Mouse (Mus musculus) lung, embryonic 14.5 days (tissue): ENCODE results near the gene Hccs. TPM values are rescaled to one million over a fixed set of nuclear protein-coding genes. Genes with fewer than 3 reads are reported as not detected.

Source experiments
- ATAC-seq: fragments of 200-750 bp; cut with Nextera tagmentation; 2 replicates; pipeline ENCODE4 v1.8.0; 2017; ENCODE audit warnings: mild to moderate bottlenecking, moderate TSS enrichment, moderate library complexity; ENCODE audit not compliant: insufficient read depth
- DNase-seq: peaks from one replicate; pipeline ENCODE4 v3.0.0-alpha.2; 2015
- H3K27ac ChIP-seq: fragments of 300-500 bp; sonication (generic); 2 replicates; pipeline ENCODE4 v1.5.1; 2014; ENCODE audit warnings: low read depth, mild to moderate bottlenecking, moderate library complexity
- H3K27me3 ChIP-seq: fragments of 300-500 bp; sonication (generic); 2 replicates; pipeline ENCODE4 v1.6.1; 2014; ENCODE audit warnings: low read length, control low read depth; ENCODE audit not compliant: insufficient read depth
- H3K36me3 ChIP-seq: fragments of 300-500 bp; sonication (generic); 2 replicates; pipeline ENCODE4 v1.6.1; 2014; ENCODE audit warnings: control low read depth; ENCODE audit not compliant: insufficient read depth
- H3K4me1 ChIP-seq: fragments of 300-500 bp; sonication (generic); 2 replicates; pipeline ENCODE4 v1.6.1; 2014; ENCODE audit warnings: antibody characterized with exemption, control low read depth; ENCODE audit not compliant: insufficient read depth
- H3K4me2 ChIP-seq: fragments of 300-500 bp; sonication (generic); 2 replicates; pipeline ENCODE4 v1.6.1; 2014; ENCODE audit warnings: mild to moderate bottlenecking
- H3K4me3 ChIP-seq: fragments of 300-500 bp; sonication (generic); 2 replicates; pipeline ENCODE4 v1.5.1; 2014; ENCODE audit warnings: low read depth, low read length
- H3K9ac ChIP-seq: fragments of 300-500 bp; sonication (generic); 2 replicates; pipeline ENCODE4 v1.6.1; 2014
- H3K9me3 ChIP-seq: fragments of 300-500 bp; sonication (generic); 2 replicates; pipeline ENCODE4 v1.6.1; 2016; ENCODE audit warnings: low read depth, low read length, control low read depth
- CTCF ChIP-seq: IDR thresholded peaks from 2 replicates; pipeline ENCODE4 v1.5.1; 2016; ENCODE audit warnings: antibody characterized with exemption, low read depth
- WGBS: fragments of 180-500 bp; shearing (Covaris S2); extraction: QIAGEN DNeasy Blood & Tissue Kit; methylation state at CpG from one replicate; pipeline ENCODE4 v1.1.7; 2014; 5-methylcytosine and 5-hydroxymethylcytosine counted together
- polyA plus RNA-seq: library from polyadenylated mRNA; unstranded; fragments of >200 nt; fragmentation: Nextera tagmentation; extraction: Ambion mirVana; gene quantifications from 2 replicates; pipeline ENCODE4 v1.2.1, GENCODE M21; 2014

Gene Hccs
- polyA plus RNA-seq, 1 experiment from 2014 or later: 30.2 TPM

DNA sequence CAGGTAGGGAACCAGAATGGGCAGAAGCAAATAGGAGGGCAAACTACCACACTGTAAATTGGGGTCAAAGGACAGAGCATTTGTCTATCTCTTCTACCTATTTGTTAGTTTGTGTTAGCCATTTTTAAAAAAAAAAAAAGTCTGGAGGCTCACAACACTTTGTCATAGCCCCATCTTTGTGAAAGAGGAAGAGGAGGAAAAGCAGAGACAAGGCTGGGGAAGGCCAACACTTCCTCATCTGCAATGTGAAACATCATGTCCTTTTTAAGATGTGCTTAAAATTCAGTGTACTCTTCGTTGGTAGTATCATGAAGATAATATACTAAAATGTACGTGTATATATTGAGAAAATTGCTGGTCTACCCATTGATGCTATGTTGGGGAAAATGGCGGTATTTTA, 59.1 kb downstream of the Hccs start:
- Histone ChIP-seq H3K27ac (no peak overlapping the region), H3K36me3 (no peaks in the 10 kb centered on the region), H3K9ac (no peak overlapping the region), H3K4me2 (no peak overlapping the region), H3K27me3 (no peaks in the 10 kb centered on the region), H3K4me3 (no peak overlapping the region), H3K4me1 (no peaks in the 10 kb centered on the region), H3K9me3 (no peaks in the 10 kb centered on the region)
- no peak for ATAC-seq
- TF ChIP-seq CTCF: no peak
- 80% methylated on average over 3 of the region's 3 CpGs for WGBS
- no peak for DNase-seq

DNA sequence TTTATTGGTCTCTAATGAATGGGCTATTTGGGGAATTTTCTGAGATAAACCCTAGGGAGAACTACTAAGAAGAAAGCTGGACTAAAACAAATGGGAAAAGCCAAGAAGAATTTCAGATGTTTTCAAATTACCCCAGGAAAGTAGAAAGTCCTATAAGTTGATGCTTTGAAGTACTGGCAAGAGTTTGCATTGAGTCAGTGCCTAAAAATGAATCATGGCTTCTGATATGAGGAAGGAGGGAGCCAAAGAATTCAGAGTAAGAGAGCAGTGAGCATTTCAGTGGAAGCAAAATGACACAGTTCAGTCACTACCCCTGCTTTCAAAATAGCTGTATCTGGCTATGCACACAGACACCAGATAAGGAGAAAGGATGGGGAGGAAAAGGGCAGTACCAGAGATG, 63.4 kb downstream of the Hccs start:
- Histone ChIP-seq H3K4me1 (no peaks in the 10 kb centered on the region), H3K4me3 (no peak overlapping the region), H3K9me3 (no peaks in the 10 kb centered on the region), H3K4me2 (no peak overlapping the region), H3K9ac (no peak overlapping the region), H3K36me3 (no peaks in the 10 kb centered on the region), H3K27me3 (no peaks in the 10 kb centered on the region), H3K27ac (no peak overlapping the region)
- ATAC-seq: no peak
- TF ChIP-seq CTCF: no peak
- DNase-seq: no peak

DNA sequence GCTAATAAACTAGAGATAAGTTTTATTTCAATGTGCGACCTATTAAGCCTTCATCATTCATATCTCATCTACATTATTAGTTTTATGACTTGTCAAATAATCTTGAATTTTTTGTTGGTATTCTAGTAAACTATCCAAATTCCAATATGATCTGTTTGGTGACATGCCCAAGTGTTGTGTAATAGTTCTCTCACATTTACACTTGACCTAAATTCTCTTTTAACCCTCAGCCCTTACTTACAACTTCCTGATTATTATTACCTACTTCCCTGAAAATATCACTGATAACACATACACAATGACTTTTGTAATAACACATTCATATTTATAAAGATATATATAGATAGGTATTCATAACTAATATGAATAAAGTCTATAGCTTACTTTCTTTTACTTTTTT, 64.3 kb downstream of the Hccs start:
- no peaks in the 10 kb centered on the region for H3K36me3 ChIP-seq
- DNase-seq: no peak
- WGBS: 48% methylated on average over 1 of the region's 1 CpGs
- no peaks in the 10 kb centered on the region for H3K27me3 ChIP-seq
- H3K4me3 ChIP-seq: no peak overlapping the region
- no peak for ATAC-seq
- TF ChIP-seq CTCF: no peak
- no peak overlapping the region for H3K4me2 ChIP-seq
- no peaks in the 10 kb centered on the region for H3K9me3 ChIP-seq
- no peak overlapping the region for H3K9ac ChIP-seq
- H3K27ac ChIP-seq: no peak overlapping the region
- no peaks in the 10 kb centered on the region for H3K4me1 ChIP-seq

DNA sequence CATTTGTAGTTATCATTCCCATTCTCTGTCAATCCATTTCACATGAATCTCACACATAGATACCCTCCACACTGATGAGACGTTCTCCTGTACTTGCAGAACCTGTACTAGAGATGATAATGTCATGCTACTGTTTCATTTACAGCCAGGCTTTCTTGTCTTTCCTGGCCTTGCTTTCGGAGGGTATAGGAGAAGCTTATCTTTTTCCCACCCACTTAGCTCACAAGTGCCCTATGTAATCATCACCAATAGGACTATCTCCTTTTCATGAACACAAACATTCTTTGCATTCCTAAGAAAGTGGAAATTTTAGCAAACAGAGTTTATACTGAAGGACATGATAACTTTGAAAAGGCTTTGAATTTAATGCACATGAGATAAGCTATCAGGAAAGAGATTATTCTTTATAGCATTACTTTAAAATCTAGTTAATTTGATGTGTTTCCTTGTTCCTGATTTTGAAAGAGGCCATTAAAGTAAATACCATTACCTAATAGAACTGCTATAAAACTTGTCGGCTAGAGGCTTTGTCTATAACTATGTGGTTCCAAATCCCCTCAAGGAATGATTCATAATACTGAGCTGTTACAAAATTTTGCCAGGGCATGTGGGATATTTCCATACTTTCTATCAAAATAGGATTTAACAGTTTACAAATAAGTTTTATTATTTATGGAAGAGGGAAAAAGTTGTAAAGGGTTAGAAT, 97.7 kb downstream of the Hccs start:
- no peak for ATAC-seq
- Histone ChIP-seq H3K9ac (no peak overlapping the region), H3K9me3 (no peaks in the 10 kb centered on the region), H3K27me3 (no peaks in the 10 kb centered on the region), H3K4me1 (no peaks in the 10 kb centered on the region), H3K27ac (no peak overlapping the region), H3K4me3 (no peak overlapping the region), H3K4me2 (no peak overlapping the region), H3K36me3 (no peaks in the 10 kb centered on the region)
- TF ChIP-seq CTCF: no peak
- 29% methylated on average over 3 of the region's 3 CpGs for WGBS
- no peak for DNase-seq

DNA sequence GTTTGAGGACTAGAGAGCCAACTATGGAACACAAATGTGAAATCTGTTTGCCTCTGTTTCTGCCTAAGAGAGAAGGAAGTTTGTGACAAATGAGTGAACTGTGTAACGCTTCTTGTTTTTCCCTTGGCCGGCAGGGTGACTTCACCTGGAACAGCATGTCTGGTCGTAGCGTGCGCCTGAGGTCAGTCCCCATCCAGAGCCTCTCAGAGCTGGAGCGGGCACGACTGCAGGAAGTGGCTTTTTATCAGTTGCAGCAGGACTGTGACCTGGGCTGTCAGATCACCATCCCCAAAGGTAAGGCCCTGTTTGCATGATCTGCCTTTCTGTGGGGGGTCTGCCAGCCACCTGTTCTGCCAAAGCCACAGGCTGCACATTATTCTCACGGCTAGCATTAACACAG, 100.1 kb downstream of the Hccs start:
- WGBS: 56% methylated on average over 8 of the region's 8 CpGs
- no peaks in the 10 kb centered on the region for H3K27me3 ChIP-seq
- H3K9ac ChIP-seq: no peak overlapping the region
- no peak for ATAC-seq
- H3K4me3 ChIP-seq: no peak overlapping the region
- H3K4me1 ChIP-seq: no peaks in the 10 kb centered on the region
- no peaks in the 10 kb centered on the region for H3K36me3 ChIP-seq
- H3K4me2 ChIP-seq: no peak overlapping the region
- no peak for TF ChIP-seq CTCF
- H3K27ac ChIP-seq: no peak overlapping the region
- H3K9me3 ChIP-seq: no peaks in the 10 kb centered on the region
- DNase-seq: no peak

GRCm38 (mm10) chrX:169210019-169210418, 110.2 kb downstream of the Hccs start:
- ATAC-seq (no peak), DNase-seq (no peak)
- Histone ChIP-seq H3K4me1 (no peaks in the 10 kb centered on the region), H3K9me3 (no peaks in the 10 kb centered on the region), H3K36me3 (no peaks in the 10 kb centered on the region), H3K9ac (no peak overlapping the region), H3K27me3 (no peaks in the 10 kb centered on the region), H3K27ac (no peak overlapping the region), H3K4me3 (no peak overlapping the region), H3K4me2 (no peak overlapping the region)
- no peak for TF ChIP-seq CTCF
- WGBS: 64% methylated on average over 3 of the region's 3 CpGs

Other genes with a start within 250 kb of the Hccs start
- gene Amelx, start 133.2 kb downstream of the Hccs start, polyA plus RNA-seq: not detected in 2 replicates